Mouse (Mus musculus) erythroblast, adult 5-6 weeks (primary cell): ENCODE measurements at regions not wholly inside any gene's neighbourhood (a gene's known extent, or its start where the extent isn't known, plus 50 kb on each side); places are given as distances from the start of the nearest gene placed in this dataset.

Experiments used
- ATAC-seq: replicated peaks from 2 replicates; pipeline ENCODE4 v1.8.0; 2016; ENCODE audit warnings: moderate number of reproducible peaks, mild to moderate bottlenecking, moderate TSS enrichment, inconsistent platforms; ENCODE audit not compliant: poor library complexity, low FRiP score, severe bottlenecking

- ATAC-seq, result no peak
These were observed 106.6 kb downstream of the Pdcd6ip start for GRCm38 (mm10) chr9:113601451-113601850.

GRCm38 (mm10) chr9:113587260-113587659 is 120.8 kb downstream of the Pdcd6ip start:
- no peak for ATAC-seq

- ATAC-seq, result no peak
These were observed 121.6 kb downstream of the Pdcd6ip start for GRCm38 (mm10) chr9:113586477-113586876.

GRCm38 (mm10) chr9:113578221-113578620 is 129.8 kb downstream of the Pdcd6ip start:
- no peak for ATAC-seq

GRCm38 (mm10) chr9:113568849-113569248 is 139.2 kb downstream of the Pdcd6ip start:
- ATAC-seq, result no peak

GRCm38 (mm10) chr9:113567705-113568104 is 140.4 kb downstream of the Pdcd6ip start:
- no peak for ATAC-seq

- ATAC-seq, result no peak
These were observed 141.4 kb downstream of the Pdcd6ip start for GRCm38 (mm10) chr9:113566620-113567019.

GRCm38 (mm10) chr9:113553911-113554310 is 154.1 kb downstream of the Pdcd6ip start:
- ATAC-seq, result no peak

- ATAC-seq, result no peak
These were observed 160.6 kb downstream of the Pdcd6ip start for GRCm38 (mm10) chr9:113547458-113547857.

- ATAC-seq, result no peak
These were observed 179.5 kb downstream of the Pdcd6ip start for GRCm38 (mm10) chr9:113528586-113528985.

- ATAC-seq, result no peak
These were observed 183.8 kb downstream of the Pdcd6ip start for GRCm38 (mm10) chr9:113524307-113524706.

GRCm38 (mm10) chr9:113523173-113523572 is 184.9 kb downstream of the Pdcd6ip start:
- no peak for ATAC-seq

GRCm38 (mm10) chr9:113519727-113520126 is 188.3 kb downstream of the Pdcd6ip start:
- ATAC-seq, result no peak

- ATAC-seq, result no peak
These were observed 189.6 kb downstream of the Pdcd6ip start for GRCm38 (mm10) chr9:113518482-113518881.

GRCm38 (mm10) chr9:113517756-113518155 is 190.3 kb downstream of the Pdcd6ip start:
- ATAC-seq, result no peak

- no peak for ATAC-seq
These were observed 192.4 kb downstream of the Pdcd6ip start for GRCm38 (mm10) chr9:113515703-113516020.

- no peak for ATAC-seq
These were observed 193.0 kb downstream of the Pdcd6ip start for GRCm38 (mm10) chr9:113514846-113515702.

GRCm38 (mm10) chr9:113511302-113511701 is 196.8 kb downstream of the Pdcd6ip start:
- ATAC-seq, result no peak

- ATAC-seq, result no peak
These were observed 198.7 kb downstream of the Pdcd6ip start for GRCm38 (mm10) chr9:113509368-113509767.

GRCm38 (mm10) chr9:113508821-113509220 is 199.2 kb downstream of the Pdcd6ip start:
- no peak for ATAC-seq

- no peak for ATAC-seq
These were observed 200.2 kb downstream of the Pdcd6ip start for GRCm38 (mm10) chr9:113507561-113508460.
